Mouse (Mus musculus) midbrain, embryonic 11.5 days (tissue): ENCODE data around the gene Atp6v1a. TPM values are rescaled to one million over a fixed set of nuclear protein-coding genes. Genes with fewer than 3 reads are reported as not detected.

Experiments
- ATAC-seq: fragments of 200-750 bp; cut with Nextera tagmentation; 2 replicates; pipeline ENCODE4 v1.8.0; 2017; ENCODE audit warnings: moderate TSS enrichment, moderate library complexity; ENCODE audit not compliant: low FRiP score
- DNase-seq: peaks from one replicate; pipeline ENCODE4 v3.0.0; 2015; ENCODE audit warnings: low spot score; ENCODE audit errors: missing footprints
- H3K27ac ChIP-seq: fragments of 300-500 bp; sonication (generic); 2 replicates; pipeline ENCODE4 v1.5.1; 2014; ENCODE audit warnings: low read depth, low read length
- H3K27me3 ChIP-seq: fragments of 300-500 bp; sonication (generic); 2 replicates; pipeline ENCODE4 v1.6.1; 2014; ENCODE audit warnings: mild to moderate bottlenecking, low read length, moderate library complexity, mixed read lengths; ENCODE audit not compliant: control insufficient read depth, insufficient read depth
- H3K36me3 ChIP-seq: fragments of 300-500 bp; sonication (generic); 2 replicates; pipeline ENCODE4 v1.6.1; 2014; ENCODE audit warnings: mild to moderate bottlenecking, low read length, moderate library complexity, mixed read lengths; ENCODE audit not compliant: control insufficient read depth, insufficient read depth
- H3K4me1 ChIP-seq: fragments of 300-500 bp; sonication (generic); 2 replicates; pipeline ENCODE4 v1.6.1; 2014; ENCODE audit warnings: low read length; ENCODE audit not compliant: control insufficient read depth, insufficient read depth
- H3K4me2 ChIP-seq: fragments of 300-500 bp; sonication (generic); 2 replicates; pipeline ENCODE4 v1.6.1; 2014; ENCODE audit warnings: mild to moderate bottlenecking, moderate library complexity
- H3K4me3 ChIP-seq: fragments of 300-500 bp; sonication (generic); 2 replicates; pipeline ENCODE4 v1.5.1; 2014; ENCODE audit warnings: low read depth, low read length
- H3K9ac ChIP-seq: fragments of 300-500 bp; sonication (generic); 2 replicates; pipeline ENCODE4 v1.6.1; 2014; ENCODE audit warnings: low read length
- H3K9me3 ChIP-seq: fragments of 300-500 bp; sonication (generic); 2 replicates; pipeline ENCODE4 v1.6.1; 2016; ENCODE audit warnings: low read length; ENCODE audit not compliant: control insufficient read depth
- WGBS: fragments of 180-500 bp; shearing (Covaris S2); extraction: QIAGEN DNeasy Blood & Tissue Kit; methylation state at CpG from one replicate; pipeline ENCODE4 v1.1.7; 2014; 5-methylcytosine and 5-hydroxymethylcytosine counted together
- polyA plus RNA-seq: library from polyadenylated mRNA; unstranded; fragments of >200 nt; fragmentation: Nextera tagmentation; extraction: Ambion mirVana; gene quantifications from 2 replicates; pipeline ENCODE4 v1.2.1, GENCODE M21; 2014

The Atp6v1a gene
- polyA plus RNA-seq, 1 experiment from 2014 or later: 72.1 TPM

- DNase-seq: no peak
- Histone ChIP-seq H3K36me3 (no peaks in the 10 kb centered on the region), H3K4me1 (peaks cover 13% of the 10 kb centered on the region), H3K9me3 (no peaks in the 10 kb centered on the region), H3K27ac (no peak overlapping the region), H3K9ac (no peak overlapping the region), H3K4me2 (peak overlapping the region; percentile 90; the same call in 1 of the 2 replicates), H3K27me3 (no peaks in the 10 kb centered on the region), H3K4me3 (no peak overlapping the region)
- WGBS: 60% methylated on average over 6 of the region's 6 CpGs
- no peak for ATAC-seq
These were observed 2.0 kb upstream of the Atp6v1a start for GRCm38 (mm10) chr16:44141483-44141882.

GRCm38 (mm10) chr16:44140186-44140787, 782 bp upstream of the Atp6v1a start:
- H3K9ac ChIP-seq: peak overlapping the region; percentile 93
- DNase-seq: peak; percentile 97
- H3K36me3 ChIP-seq: no peaks in the 10 kb centered on the region
- peak overlapping the region; percentile 96 for H3K4me3 ChIP-seq
- ATAC-seq: peak; percentile 65
- peak overlapping the region; percentile 90 for H3K4me2 ChIP-seq
- H3K27ac ChIP-seq: peak overlapping the region; percentile 98
- peaks cover 13% of the 10 kb centered on the region for H3K4me1 ChIP-seq
- no peaks in the 10 kb centered on the region for H3K9me3 ChIP-seq
- WGBS: under 1% methylated on average over 44 of the region's 44 CpGs
- no peaks in the 10 kb centered on the region for H3K27me3 ChIP-seq

GRCm38 (mm10) chr16:44138979-44139535, 448 bp downstream of the Atp6v1a start:
- no peaks in the 10 kb centered on the region for H3K27me3 ChIP-seq
- peak overlapping the region; percentile 93 for H3K9ac ChIP-seq
- H3K4me2 ChIP-seq: peak overlapping the region; percentile 90
- no peaks in the 10 kb centered on the region for H3K36me3 ChIP-seq
- peaks cover 13% of the 10 kb centered on the region for H3K4me1 ChIP-seq
- peak; percentile 88 for ATAC-seq
- under 1% methylated on average over 25 of the region's 25 CpGs for WGBS
- peak overlapping the region; percentile 98 for H3K27ac ChIP-seq
- no peaks in the 10 kb centered on the region for H3K9me3 ChIP-seq
- DNase-seq: peak; percentile 97
- H3K4me3 ChIP-seq: peak overlapping the region; percentile 96

- H3K4me3 ChIP-seq: peak overlapping the region; percentile 96
- ATAC-seq: no peak
- no peaks in the 10 kb centered on the region for H3K27me3 ChIP-seq
- DNase-seq: peak; percentile 89
- 3% methylated on average over 24 of the region's 24 CpGs for WGBS
- no peaks in the 10 kb centered on the region for H3K36me3 ChIP-seq
- H3K4me1 ChIP-seq: peaks cover 13% of the 10 kb centered on the region
- peak overlapping the region; percentile 93 for H3K9ac ChIP-seq
- H3K9me3 ChIP-seq: no peaks in the 10 kb centered on the region
- H3K27ac ChIP-seq: peak overlapping the region; percentile 98
- peak overlapping the region; percentile 90 for H3K4me2 ChIP-seq
These were observed 1.0 kb downstream of the Atp6v1a start for GRCm38 (mm10) chr16:44138377-44138978.

- no peaks in the 10 kb centered on the region for H3K27me3 ChIP-seq
- H3K36me3 ChIP-seq: no peaks in the 10 kb centered on the region
- DNase-seq (no peak), ATAC-seq (no peak)
- H3K4me2 ChIP-seq: no peak overlapping the region
- no peak overlapping the region for H3K4me3 ChIP-seq
- H3K9me3 ChIP-seq: no peaks in the 10 kb centered on the region
- peaks cover 12% of the 10 kb centered on the region for H3K4me1 ChIP-seq
- no peak overlapping the region for H3K27ac ChIP-seq
- 89% methylated on average over 6 of the region's 6 CpGs for WGBS
- no peak overlapping the region for H3K9ac ChIP-seq
These were observed 2.9 kb downstream of the Atp6v1a start for GRCm38 (mm10) chr16:44136511-44137021.

GRCm38 (mm10) chr16:44133187-44133586, 6.3 kb downstream of the Atp6v1a start:
- 88% methylated on average over 3 of the region's 3 CpGs for WGBS
- Histone ChIP-seq H3K36me3 (no peaks in the 10 kb centered on the region), H3K27me3 (no peaks in the 10 kb centered on the region), H3K9ac (no peak overlapping the region), H3K4me1 (peaks cover 6% of the 10 kb centered on the region; the same call in 1 of the 2 replicates), H3K4me2 (no peak overlapping the region), H3K27ac (no peak overlapping the region), H3K4me3 (no peak overlapping the region), H3K9me3 (no peaks in the 10 kb centered on the region)
- DNase-seq (no peak), ATAC-seq (no peak)

GRCm38 (mm10) chr16:44132300-44132699, 7.2 kb downstream of the Atp6v1a start:
- WGBS: 86% methylated on average over 4 of the region's 4 CpGs
- DNase-seq (no peak), ATAC-seq (no peak)
- Histone ChIP-seq H3K27me3 (no peaks in the 10 kb centered on the region), H3K9me3 (no peaks in the 10 kb centered on the region), H3K4me1 (no peaks in the 10 kb centered on the region), H3K9ac (no peak overlapping the region), H3K36me3 (no peaks in the 10 kb centered on the region), H3K4me3 (no peak overlapping the region), H3K27ac (no peak overlapping the region), H3K4me2 (no peak overlapping the region)

- H3K36me3 ChIP-seq: no peaks in the 10 kb centered on the region
- 96% methylated on average over 4 of the region's 4 CpGs for WGBS
- no peak overlapping the region for H3K4me3 ChIP-seq
- no peak overlapping the region for H3K27ac ChIP-seq
- ATAC-seq (no peak), DNase-seq (no peak)
- no peaks in the 10 kb centered on the region for H3K9me3 ChIP-seq
- H3K4me1 ChIP-seq: no peaks in the 10 kb centered on the region
- no peak overlapping the region for H3K9ac ChIP-seq
- no peak overlapping the region for H3K4me2 ChIP-seq
- no peaks in the 10 kb centered on the region for H3K27me3 ChIP-seq
These were observed 13.1 kb downstream of the Atp6v1a start for GRCm38 (mm10) chr16:44126437-44126836.

- no peak for ATAC-seq
- no peaks in the 10 kb centered on the region for H3K27me3 ChIP-seq
- no peaks in the 10 kb centered on the region for H3K36me3 ChIP-seq
- H3K9me3 ChIP-seq: no peaks in the 10 kb centered on the region
- H3K27ac ChIP-seq: no peak overlapping the region
- no peak overlapping the region for H3K4me2 ChIP-seq
- 91% methylated on average over 2 of the region's 2 CpGs for WGBS
- no peak overlapping the region for H3K4me3 ChIP-seq
- no peaks in the 10 kb centered on the region for H3K4me1 ChIP-seq
- H3K9ac ChIP-seq: no peak overlapping the region
- DNase-seq: no peak
These were observed 14.1 kb downstream of the Atp6v1a start for GRCm38 (mm10) chr16:44125436-44125835.
